Mouse (Mus musculus) limb, embryonic 14.5 days (tissue): ENCODE measurements around the gene Trhr2. TPM values are rescaled to one million over a fixed set of nuclear protein-coding genes. Genes with fewer than 3 reads are reported as not detected.

Source experiments
- ATAC-seq: fragments of 200-750 bp; cut with Nextera tagmentation; 2 replicates; pipeline ENCODE4 v1.8.0; 2017; ENCODE audit warnings: low read depth, moderate number of reproducible peaks, moderate TSS enrichment; ENCODE audit not compliant: low FRiP score
- DNase-seq: peaks from one replicate; pipeline ENCODE4 v3.0.0-alpha.2; 2015; ENCODE audit warnings: low spot score
- H3K27ac ChIP-seq: fragments of 300-500 bp; sonication (generic); replicated peaks from 2 replicates; pipeline ENCODE4 v1.5.1; 2014; ENCODE audit warnings: low read depth, mild to moderate bottlenecking, low read length, moderate library complexity, mixed read lengths
- H3K27me3 ChIP-seq: fragments of 300-500 bp; sonication (generic); 2 replicates; pipeline ENCODE4 v1.6.1; 2014; ENCODE audit warnings: low read length, mixed read lengths; ENCODE audit not compliant: control insufficient read depth, insufficient read depth
- H3K36me3 ChIP-seq: fragments of 300-500 bp; sonication (generic); 2 replicates; pipeline ENCODE4 v1.6.1; 2014; ENCODE audit warnings: mild to moderate bottlenecking, low read length, moderate library complexity, mixed read lengths; ENCODE audit not compliant: control insufficient read depth, insufficient read depth
- H3K4me1 ChIP-seq: fragments of 300-500 bp; sonication (generic); 2 replicates; pipeline ENCODE4 v1.6.1; 2014; ENCODE audit warnings: antibody characterized with exemption, low read length, mixed read lengths; ENCODE audit not compliant: control insufficient read depth, insufficient read depth
- H3K4me2 ChIP-seq: fragments of 300-500 bp; sonication (generic); replicated peaks from 2 replicates; pipeline ENCODE4 v1.6.1; 2014; ENCODE audit warnings: low read depth, mild to moderate bottlenecking, low read length, moderate library complexity; ENCODE audit not compliant: severe bottlenecking
- H3K4me3 ChIP-seq: fragments of 300-500 bp; sonication (generic); replicated peaks from 2 replicates; pipeline ENCODE4 v1.5.1; 2014; ENCODE audit warnings: low read length
- H3K9ac ChIP-seq: fragments of 300-500 bp; sonication (generic); 2 replicates; pipeline ENCODE4 v1.6.1; 2014; ENCODE audit warnings: mild to moderate bottlenecking, low read depth, low read length, moderate library complexity; ENCODE audit not compliant: severe bottlenecking
- H3K9me3 ChIP-seq: fragments of 300-500 bp; sonication (generic); 2 replicates; pipeline ENCODE4 v1.6.1; 2016; ENCODE audit warnings: low read length; ENCODE audit not compliant: control insufficient read depth
- POLR2A ChIP-seq: fragments of 200-500 bp; IDR thresholded peaks from 2 replicates; pipeline ENCODE4 v1.8.0; 2012; ENCODE audit warnings: inconsistent platforms, mild to moderate bottlenecking, moderate library complexity, borderline replicate concordance; ENCODE audit not compliant: insufficient read depth, insufficient read length; ENCODE audit errors: extremely low read depth
- WGBS: fragments of 180-500 bp; shearing (Covaris S2); extraction: QIAGEN DNeasy Blood & Tissue Kit; methylation state at CpG from one replicate; pipeline ENCODE4 v1.1.7; 2014; 5-methylcytosine and 5-hydroxymethylcytosine counted together
- polyA plus RNA-seq, 2 experiments: library from polyadenylated mRNA; depleted of rRNA in 1 of 2; stranded (reverse) in 1 of 2; unstranded in 1 of 2; fragments of >200 nt; fragmentation: Nextera tagmentation in 1 of 2; extraction: Ambion mirVana in 1 of 2; gene quantifications; 2 replicates each; pipeline versions ENCODE4 v1.2.1 to v1.2.3; 2012 to 2014

Trhr2 gene
- polyA plus RNA-seq, 2 experiments: 1.7 TPM; not detected in 1

GRCm38 (mm10) chr8:122375751-122376364 lies 15.3 kb upstream of the Trhr2 start:
- no peaks in the 10 kb centered on the region for H3K27me3 ChIP-seq
- peaks cover 13% of the 10 kb centered on the region for H3K36me3 ChIP-seq
- no peak for DNase-seq
- WGBS: 28% methylated on average over 13 of the region's 13 CpGs
- peak overlapping the region; percentile 80 for H3K4me2 ChIP-seq
- H3K4me3 ChIP-seq: peak overlapping the region; percentile 84
- peaks cover 14% of the 10 kb centered on the region for H3K4me1 ChIP-seq
- H3K9me3 ChIP-seq: no peaks in the 10 kb centered on the region
- no peak for TF ChIP-seq POLR2A
- peak overlapping the region; percentile 88 for H3K9ac ChIP-seq
- no peak for ATAC-seq
- H3K27ac ChIP-seq: 0 out of 2 replicates have a peak overlapping the region, but pooled peaks have one; percentile 43

- Histone ChIP-seq H3K9ac (no peak overlapping the region), H3K4me2 (peak overlapping the region; percentile 80; the same call in 1 of the 2 replicates), H3K4me3 (no peak overlapping the region), H3K9me3 (no peaks in the 10 kb centered on the region), H3K27ac (no peak overlapping the region), H3K36me3 (peaks cover 10% of the 10 kb centered on the region), H3K27me3 (no peaks in the 10 kb centered on the region), H3K4me1 (peaks cover 14% of the 10 kb centered on the region)
- WGBS: 90% methylated on average over 7 of the region's 7 CpGs
- DNase-seq: no peak
- no peak for ATAC-seq
- TF ChIP-seq POLR2A: no peak
These were observed 14.8 kb upstream of the Trhr2 start for GRCm38 (mm10) chr8:122375320-122375719.

- ATAC-seq: no peak
- H3K9me3 ChIP-seq: no peaks in the 10 kb centered on the region
- TF ChIP-seq POLR2A: no peak
- no peak overlapping the region for H3K4me3 ChIP-seq
- H3K27ac ChIP-seq: no peak overlapping the region
- no peaks in the 10 kb centered on the region for H3K27me3 ChIP-seq
- no peak for DNase-seq
- H3K9ac ChIP-seq: no peak overlapping the region
- 0 out of 2 replicates have a peak, but pooled peaks cover 5% of the 10 kb centered on the region for H3K4me1 ChIP-seq
- 71% methylated on average over 6 of the region's 6 CpGs for WGBS
- H3K36me3 ChIP-seq: no peaks in the 10 kb centered on the region
- no peak overlapping the region for H3K4me2 ChIP-seq
These were observed 11.2 kb upstream of the Trhr2 start for GRCm38 (mm10) chr8:122371706-122372105.

GRCm38 (mm10) chr8:122369665-122370064 lies 9.1 kb upstream of the Trhr2 start:
- WGBS: 8% methylated on average over 9 of the region's 9 CpGs
- no peak overlapping the region for H3K4me3 ChIP-seq
- TF ChIP-seq POLR2A: no peak
- H3K4me2 ChIP-seq: no peak overlapping the region
- ATAC-seq: peak; percentile 77; the same call in 1 of the 2 replicates
- H3K36me3 ChIP-seq: no peaks in the 10 kb centered on the region
- H3K9ac ChIP-seq: peak overlapping the region; percentile 14; the same call in 1 of the 2 replicates
- H3K27ac ChIP-seq: no peak overlapping the region
- no peaks in the 10 kb centered on the region for H3K9me3 ChIP-seq
- no peaks in the 10 kb centered on the region for H3K27me3 ChIP-seq
- peak; percentile 58 for DNase-seq
- no peaks in the 10 kb centered on the region for H3K4me1 ChIP-seq

GRCm38 (mm10) chr8:122368494-122368893 lies 7.9 kb upstream of the Trhr2 start:
- H3K27me3 ChIP-seq: no peaks in the 10 kb centered on the region
- H3K4me1 ChIP-seq: no peaks in the 10 kb centered on the region
- 68% methylated on average over 10 of the region's 10 CpGs for WGBS
- no peaks in the 10 kb centered on the region for H3K9me3 ChIP-seq
- no peak for DNase-seq
- ATAC-seq: no peak
- H3K27ac ChIP-seq: no peak overlapping the region
- no peak overlapping the region for H3K4me2 ChIP-seq
- TF ChIP-seq POLR2A: no peak
- no peak overlapping the region for H3K9ac ChIP-seq
- no peaks in the 10 kb centered on the region for H3K36me3 ChIP-seq
- H3K4me3 ChIP-seq: no peak overlapping the region

GRCm38 (mm10) chr8:122362967-122363366 lies 2.4 kb upstream of the Trhr2 start:
- H3K4me2 ChIP-seq: no peak overlapping the region
- peaks cover 9% of the 10 kb centered on the region for H3K4me1 ChIP-seq
- H3K9ac ChIP-seq: no peak overlapping the region
- H3K36me3 ChIP-seq: no peaks in the 10 kb centered on the region
- H3K4me3 ChIP-seq: no peak overlapping the region
- ATAC-seq (no peak), DNase-seq (no peak)
- H3K9me3 ChIP-seq: no peaks in the 10 kb centered on the region
- H3K27me3 ChIP-seq: no peaks in the 10 kb centered on the region
- no peak for TF ChIP-seq POLR2A
- WGBS: 41% methylated on average over 6 of the region's 8 CpGs
- H3K27ac ChIP-seq: no peak overlapping the region
